Mouse (Mus musculus) embryonic facial prominence, embryonic 15.5 days (tissue): Measurements from ENCODE around the gene Smok3c. TPM values are rescaled to one million over a fixed set of nuclear protein-coding genes. Genes with fewer than 3 reads are reported as not detected.

Experiments used
- ATAC-seq: fragments of 200-750 bp; cut with Nextera tagmentation; 2 replicates; pipeline ENCODE4 v1.8.0; 2017; ENCODE audit warnings: low read depth, moderate TSS enrichment; ENCODE audit not compliant: insufficient number of reproducible peaks, low FRiP score, low TSS enrichment
- H3K27ac ChIP-seq: fragments of 300-500 bp; sonication (generic); replicated peaks from 2 replicates; pipeline ENCODE4 v1.5.1; 2015; ENCODE audit warnings: mild to moderate bottlenecking, inconsistent platforms
- H3K27me3 ChIP-seq: fragments of 300-500 bp; sonication (generic); 2 replicates; pipeline ENCODE4 v1.6.1; 2015; ENCODE audit warnings: inconsistent platforms
- H3K36me3 ChIP-seq: fragments of 300-500 bp; sonication (generic); 2 replicates; pipeline ENCODE4 v1.6.1; 2015; ENCODE audit warnings: mild to moderate bottlenecking, inconsistent platforms
- H3K4me1 ChIP-seq: fragments of 300-500 bp; sonication (generic); 2 replicates; pipeline ENCODE4 v1.6.1; 2015; ENCODE audit warnings: inconsistent platforms
- H3K4me2 ChIP-seq: fragments of 300-500 bp; sonication (generic); replicated peaks from 2 replicates; pipeline ENCODE4 v1.6.1; 2015; ENCODE audit warnings: mild to moderate bottlenecking, inconsistent platforms
- H3K4me3 ChIP-seq: fragments of 300-500 bp; sonication (generic); replicated peaks from 2 replicates; pipeline ENCODE4 v1.5.1; 2015; ENCODE audit warnings: mild to moderate bottlenecking, inconsistent platforms
- H3K9ac ChIP-seq: fragments of 300-500 bp; sonication (generic); 2 replicates; pipeline ENCODE4 v1.6.1; 2015; ENCODE audit warnings: inconsistent platforms
- H3K9me3 ChIP-seq: fragments of 300-500 bp; sonication (generic); replicated peaks from 2 replicates; pipeline ENCODE4 v1.6.1; 2016; ENCODE audit warnings: inconsistent platforms
- WGBS: fragments of 180-500 bp; shearing (Covaris S2); methylation state at CpG from one replicate; pipeline ENCODE4 v1.1.7; 2015; 5-methylcytosine and 5-hydroxymethylcytosine counted together
- polyA plus RNA-seq: library from polyadenylated mRNA; unstranded; fragments of >200 nt; fragmentation: Nextera tagmentation; extraction: Ambion mirVana; gene quantifications from 2 replicates; pipeline ENCODE4 v1.2.1, GENCODE M21; 2015

Gene Smok3c
- polyA plus RNA-seq, 1 experiment from 2014 or later: not detected

DNA sequence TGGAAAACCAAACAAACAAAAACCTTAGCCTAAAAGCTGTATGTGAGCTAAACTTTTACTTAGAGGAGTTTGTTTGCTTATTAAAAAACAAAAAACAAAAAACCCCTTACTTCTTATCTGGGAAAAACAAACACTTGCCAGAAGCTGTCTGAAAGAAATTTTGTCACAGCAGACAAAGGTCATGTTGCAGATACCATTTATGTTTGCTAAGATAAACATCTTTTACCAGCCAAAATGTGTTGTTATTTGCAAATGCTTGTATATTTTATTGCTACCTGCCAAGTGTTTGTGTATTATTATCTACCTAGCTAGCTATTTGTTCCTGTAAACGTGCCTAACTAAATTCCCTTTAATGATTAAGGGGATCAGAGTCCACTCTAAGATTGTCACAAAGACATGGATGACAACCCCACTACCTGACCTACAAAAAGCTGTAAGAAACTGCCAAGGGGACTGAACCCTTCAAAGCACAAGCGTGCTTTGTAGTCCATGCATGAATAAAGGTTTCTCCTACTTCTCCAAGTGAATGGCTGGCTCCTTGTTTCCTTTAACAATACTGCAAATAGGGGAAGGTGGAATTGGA, 30.4 kb downstream of the Smok3c start:
- Histone ChIP-seq H3K27me3 (no peaks in the 10 kb centered on the region; the same call in 1 of the 2 replicates), H3K4me3 (no peak overlapping the region), H3K9ac (no peak overlapping the region), H3K4me2 (no peak overlapping the region), H3K9me3 (no peaks in the 10 kb centered on the region), H3K27ac (no peak overlapping the region), H3K36me3 (peaks cover 4% of the 10 kb centered on the region; the same call in 1 of the 2 replicates), H3K4me1 (peaks cover 8% of the 10 kb centered on the region; the same call in 1 of the 2 replicates)
- 70% methylated on average over 2 of the region's 2 CpGs for whole genome bisulfite sequencing
- no peak for ATAC-seq

DNA sequence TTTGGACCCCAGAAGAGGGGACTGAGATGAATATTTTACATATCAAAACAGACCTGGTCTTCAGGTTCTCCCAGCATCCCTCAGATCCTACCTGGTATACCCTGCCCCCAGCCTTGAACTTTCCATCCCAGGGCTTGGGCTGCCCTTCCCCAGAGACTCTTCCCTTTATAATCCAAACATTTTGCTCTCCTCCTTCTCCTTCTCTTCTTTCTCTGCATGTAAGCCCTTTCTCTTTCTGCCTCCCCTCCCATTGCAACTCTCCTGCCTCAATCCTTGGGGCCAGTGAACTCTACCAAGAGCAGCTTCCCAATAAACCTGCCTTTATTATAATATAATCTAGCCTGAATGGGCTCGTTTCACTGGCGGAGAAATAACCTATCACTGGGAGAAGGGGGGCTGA, 30.9 kb downstream of the Smok3c start:
- no peak for ATAC-seq
- Histone ChIP-seq H3K27ac (no peak overlapping the region), H3K9ac (no peak overlapping the region), H3K36me3 (peaks cover 4% of the 10 kb centered on the region; the same call in 1 of the 2 replicates), H3K27me3 (no peaks in the 10 kb centered on the region; the same call in 1 of the 2 replicates), H3K9me3 (no peaks in the 10 kb centered on the region), H3K4me1 (peaks cover 8% of the 10 kb centered on the region; the same call in 1 of the 2 replicates), H3K4me3 (no peak overlapping the region), H3K4me2 (no peak overlapping the region)
- 93% methylated on average over 2 of the region's 2 CpGs for WGBS

DNA sequence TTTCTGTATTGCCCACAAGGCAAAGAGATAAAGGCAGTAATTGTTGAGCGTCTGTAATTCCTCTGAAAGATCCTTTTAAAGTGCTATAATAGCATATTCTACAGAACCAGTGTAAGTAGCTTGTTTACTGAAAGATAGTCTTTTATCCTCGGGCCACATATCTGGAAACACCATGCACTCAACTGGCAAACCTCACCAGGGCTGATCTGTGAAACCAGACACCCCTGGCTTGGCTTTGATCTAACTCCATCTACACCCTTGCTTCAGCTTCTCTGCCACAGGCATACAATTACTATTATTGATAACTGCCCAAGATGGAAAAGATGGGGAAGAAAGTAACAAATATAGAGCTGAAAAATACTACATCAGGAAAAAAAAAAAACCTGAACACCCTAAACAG, 31.5 kb downstream of the Smok3c start:
- H3K9ac ChIP-seq: no peak overlapping the region

DNA sequence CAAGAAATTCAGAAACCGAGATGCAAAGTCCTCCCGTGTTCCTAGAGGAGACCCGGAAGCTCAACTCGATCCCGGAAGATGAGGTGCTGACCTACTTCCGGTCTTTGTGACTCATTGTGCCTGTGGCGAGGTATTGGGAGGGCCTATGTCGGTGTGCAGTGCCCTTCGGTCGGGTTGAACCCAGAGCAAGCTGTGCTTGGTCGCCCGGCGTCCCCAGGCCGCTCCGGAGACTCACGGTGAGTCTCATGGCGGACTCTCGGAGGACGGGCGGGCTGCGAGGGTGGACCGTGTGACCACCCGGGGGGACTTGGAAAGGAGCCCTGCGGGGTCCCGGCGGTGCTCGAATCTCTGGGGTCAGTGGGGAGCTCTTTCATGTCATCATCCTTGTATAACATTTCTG, 32.0 kb downstream of the Smok3c start, which contains the start of gene Zkscan1:
Gene Zkscan1 (plus strand): TSS at position 89 of the 400 bp plus-strand sequence.
- Histone ChIP-seq H3K4me3 (peak within 1 kb of the TSS; percentile 99), H3K9ac (peak within 1 kb of the TSS; percentile 98), H3K27me3 (no peaks in the 10 kb centered on the region; the same call in 1 of the 2 replicates), H3K36me3 (peaks cover 4% of the 10 kb centered on the region; the same call in 1 of the 2 replicates), H3K27ac (peak within 1 kb of the TSS; percentile 81), H3K4me1 (peaks cover 8% of the 10 kb centered on the region; the same call in 1 of the 2 replicates), H3K9me3 (no peaks in the 10 kb centered on the region), H3K4me2 (peak within 1 kb of the TSS; percentile 59)
- peak; percentile 90 for ATAC-seq
- WGBS: under 1% methylated on average over 27 of the region's 27 CpGs

More for the DNA sequence above, 31.5 kb downstream of the Smok3c start:
- Histone ChIP-seq H3K27ac (no peak overlapping the region), H3K9me3 (no peaks in the 10 kb centered on the region), H3K36me3 (peaks cover 4% of the 10 kb centered on the region; the same call in 1 of the 2 replicates), H3K27me3 (no peaks in the 10 kb centered on the region; the same call in 1 of the 2 replicates), H3K4me1 (peaks cover 8% of the 10 kb centered on the region; the same call in 1 of the 2 replicates), H3K4me2 (peak overlapping the region; percentile 37), H3K4me3 (peak overlapping the region; percentile 99)
- WGBS: 56% methylated on average over 2 of the region's 2 CpGs
- no peak for ATAC-seq

DNA sequence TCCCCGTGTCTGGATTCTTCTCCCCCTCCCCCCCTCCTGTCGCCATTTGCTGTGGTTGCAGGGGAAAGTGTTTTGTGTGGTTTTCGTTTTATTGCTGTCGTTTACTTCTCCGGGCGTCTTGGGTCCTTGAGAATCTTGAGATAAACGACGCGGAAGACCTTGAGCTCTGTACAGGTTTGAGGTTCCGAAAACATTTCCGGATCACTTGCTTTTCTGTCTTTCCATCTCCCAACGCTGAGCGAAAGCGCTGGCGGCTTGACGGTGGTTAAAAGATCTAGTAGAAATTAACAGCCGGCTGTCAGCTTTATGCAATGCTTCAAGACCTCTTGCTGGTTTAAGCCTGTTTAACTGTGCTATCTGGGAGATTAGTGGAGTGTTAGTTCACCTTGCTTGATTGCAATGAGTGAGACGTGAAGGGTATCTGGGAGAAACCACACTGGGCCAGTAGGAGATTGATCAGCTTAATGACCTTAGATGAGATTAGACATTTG, 32.5 kb downstream of the Smok3c start:
- Histone ChIP-seq H3K4me1 (peaks cover 8% of the 10 kb centered on the region; the same call in 1 of the 2 replicates), H3K27ac (peak overlapping the region; percentile 81), H3K9ac (peak overlapping the region; percentile 98), H3K4me2 (peak overlapping the region; percentile 59), H3K36me3 (peaks cover 4% of the 10 kb centered on the region; the same call in 1 of the 2 replicates), H3K27me3 (no peaks in the 10 kb centered on the region; the same call in 1 of the 2 replicates), H3K9me3 (no peaks in the 10 kb centered on the region), H3K4me3 (peak overlapping the region; percentile 99)
- under 1% methylated on average over 18 of the region's 18 CpGs for WGBS
- no peak for ATAC-seq

DNA sequence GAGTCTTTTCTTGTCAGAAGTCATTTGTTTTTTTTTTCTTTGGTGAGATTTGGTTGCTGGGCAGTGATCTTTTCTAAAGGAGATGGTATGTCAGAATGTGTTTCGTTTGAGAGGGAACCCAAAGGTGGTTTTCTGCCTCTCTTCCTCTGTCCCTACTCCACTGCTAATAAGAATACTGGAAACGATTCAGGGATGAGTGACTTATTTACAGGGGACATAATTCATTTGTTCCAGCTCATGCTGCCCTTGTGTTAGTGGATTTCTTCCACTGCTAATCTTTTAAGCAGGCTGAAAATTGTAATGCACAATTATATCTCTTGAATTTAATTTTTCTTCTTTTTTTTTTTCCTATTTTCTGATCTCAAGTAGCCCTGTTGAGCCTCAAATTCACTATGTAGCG, 33.8 kb downstream of the Smok3c start:
- Histone ChIP-seq H3K4me2 (no peak overlapping the region), H3K4me3 (no peak overlapping the region)
- 81% methylated on average over 3 of the region's 3 CpGs for WGBS

DNA sequence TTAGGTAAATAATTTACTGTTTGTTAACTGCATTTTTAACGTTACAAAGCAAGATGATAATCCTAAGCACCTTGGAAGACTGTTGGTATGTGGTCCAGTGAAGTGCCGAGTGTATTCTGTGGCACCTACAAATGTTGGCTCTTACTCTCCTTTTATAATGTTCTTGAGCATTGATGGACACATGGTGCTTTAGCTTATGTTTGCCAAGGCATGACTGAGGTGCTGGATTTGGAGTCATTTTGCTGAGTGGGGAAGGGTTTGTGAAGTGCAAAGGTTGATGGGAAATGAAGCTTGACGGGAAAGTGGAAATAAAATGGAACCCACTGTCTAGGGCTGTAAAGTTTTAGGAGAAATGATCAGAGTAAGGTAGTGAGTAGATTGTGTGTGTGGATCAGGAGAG, 35.4 kb downstream of the Smok3c start:
- Histone ChIP-seq H3K27me3 (no peaks in the 10 kb centered on the region), H3K9ac (no peak overlapping the region), H3K4me3 (no peak overlapping the region), H3K9me3 (no peaks in the 10 kb centered on the region), H3K4me1 (peaks cover 8% of the 10 kb centered on the region; the same call in 1 of the 2 replicates), H3K4me2 (no peak overlapping the region), H3K27ac (no peak overlapping the region), H3K36me3 (peaks cover 10% of the 10 kb centered on the region)
- no peak for ATAC-seq
- 86% methylated on average over 3 of the region's 3 CpGs for WGBS

More for the DNA sequence above, 33.8 kb downstream of the Smok3c start:
- H3K9me3 ChIP-seq: no peaks in the 10 kb centered on the region
- peaks cover 8% of the 10 kb centered on the region; the same call in 1 of the 2 replicates for H3K4me1 ChIP-seq
- no peaks in the 10 kb centered on the region; the same call in 1 of the 2 replicates for H3K27me3 ChIP-seq
- H3K9ac ChIP-seq: no peak overlapping the region
- no peak for ATAC-seq
- peaks cover 4% of the 10 kb centered on the region; the same call in 1 of the 2 replicates for H3K36me3 ChIP-seq
- H3K27ac ChIP-seq: no peak overlapping the region

DNA sequence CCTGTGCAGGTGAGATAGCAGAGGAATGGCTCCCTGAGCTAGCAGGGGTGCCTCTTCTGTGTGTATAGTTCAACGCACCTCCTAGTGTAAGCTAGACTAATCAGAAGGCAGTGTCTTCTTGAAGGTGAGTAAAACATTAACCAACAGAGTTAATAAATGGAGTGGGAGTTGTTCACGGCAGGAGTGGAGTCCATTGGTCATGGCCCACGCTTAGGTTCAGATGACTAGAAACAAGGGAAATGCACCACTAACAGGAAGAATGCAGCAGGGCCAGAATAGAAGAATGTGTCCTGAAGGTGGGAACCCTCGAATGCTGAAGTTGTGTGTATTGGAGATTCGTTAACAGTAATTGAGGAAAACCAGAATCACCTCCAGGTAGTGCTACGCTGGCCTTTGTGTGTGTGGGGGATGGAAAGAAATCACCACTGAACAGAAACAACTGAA, 36.1 kb downstream of the Smok3c start:
- peaks cover 17% of the 10 kb centered on the region for H3K36me3 ChIP-seq
- H3K27ac ChIP-seq: no peak overlapping the region
- WGBS: 87% methylated on average over 6 of the region's 6 CpGs
- H3K4me2 ChIP-seq: no peak overlapping the region
- no peaks in the 10 kb centered on the region for H3K9me3 ChIP-seq
- no peak for ATAC-seq
- H3K9ac ChIP-seq: no peak overlapping the region
- no peaks in the 10 kb centered on the region for H3K27me3 ChIP-seq
- peaks cover 8% of the 10 kb centered on the region; the same call in 1 of the 2 replicates for H3K4me1 ChIP-seq
- H3K4me3 ChIP-seq: no peak overlapping the region

DNA sequence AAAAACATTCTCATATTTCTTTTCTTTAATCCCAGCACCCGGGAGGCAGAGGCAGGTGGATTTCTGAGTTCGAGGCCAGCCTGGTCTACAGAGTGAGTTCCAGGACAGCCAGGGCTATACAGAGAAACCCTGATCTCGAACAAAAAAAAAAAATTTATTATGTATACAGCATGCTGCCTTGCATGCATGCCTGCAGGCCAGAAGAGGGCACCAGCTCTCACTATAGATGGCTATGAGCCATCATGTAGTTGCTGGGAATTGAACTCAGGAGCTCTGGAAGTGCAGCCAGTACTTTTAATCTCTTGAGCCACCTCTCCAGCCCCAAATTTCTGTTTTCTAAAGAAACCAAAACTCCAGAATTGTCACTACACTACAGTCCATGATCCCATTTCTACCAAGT, 37.3 kb downstream of the Smok3c start:
- H3K4me2 ChIP-seq: no peak overlapping the region
- H3K4me3 ChIP-seq: no peak overlapping the region
- no peaks in the 10 kb centered on the region for H3K27me3 ChIP-seq
- no peak overlapping the region for H3K27ac ChIP-seq
- H3K9ac ChIP-seq: no peak overlapping the region
- 74% methylated on average over 3 of the region's 3 CpGs for WGBS
- no peak for ATAC-seq
- no peaks in the 10 kb centered on the region for H3K9me3 ChIP-seq
- H3K36me3 ChIP-seq: peaks cover 26% of the 10 kb centered on the region
- H3K4me1 ChIP-seq: peaks cover 8% of the 10 kb centered on the region; the same call in 1 of the 2 replicates

DNA sequence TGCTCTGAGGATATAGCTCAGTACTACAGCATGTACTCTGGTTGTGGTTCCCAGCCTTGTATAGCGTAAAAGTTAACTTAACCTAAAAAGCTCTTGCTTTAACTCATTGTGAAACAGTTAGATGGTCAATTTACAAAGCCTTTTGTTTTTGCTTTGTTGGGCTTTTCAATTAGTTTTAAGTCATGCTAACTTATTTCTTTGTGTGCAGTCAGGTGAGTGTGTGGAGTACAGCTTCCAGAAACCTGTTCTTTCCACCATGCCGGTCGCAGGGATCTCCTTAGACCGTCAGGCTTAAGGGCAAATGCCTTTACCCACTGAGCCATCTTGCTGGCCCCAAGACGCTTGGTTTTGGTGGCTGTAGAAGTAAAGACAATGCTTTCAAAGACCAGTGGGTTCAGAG, 37.7 kb downstream of the Smok3c start:
- no peak overlapping the region for H3K4me3 ChIP-seq
- WGBS: 94% methylated on average over 5 of the region's 5 CpGs

DNA sequence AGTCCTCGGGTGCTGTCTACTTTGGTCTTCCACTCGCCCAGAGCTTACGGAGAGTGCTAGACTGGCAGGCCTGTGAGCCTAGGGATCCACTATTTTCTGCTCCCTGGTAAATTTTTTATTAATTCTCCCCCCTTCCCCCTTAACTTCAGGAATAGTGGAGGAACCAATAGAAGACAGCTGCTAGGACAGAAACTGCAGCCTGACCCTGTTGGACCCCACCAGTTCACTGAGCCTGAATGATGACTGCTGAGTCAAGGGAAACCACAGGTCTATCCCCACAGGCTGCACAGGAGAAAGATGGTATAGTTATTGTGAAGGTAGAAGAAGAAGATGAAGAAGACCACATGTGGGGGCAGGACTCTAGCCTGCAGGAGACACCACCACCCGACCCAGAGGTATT, 39.8 kb downstream of the Smok3c start:
- no peaks in the 10 kb centered on the region for H3K9me3 ChIP-seq
- H3K4me2 ChIP-seq: no peak overlapping the region
- no peaks in the 10 kb centered on the region for H3K4me1 ChIP-seq
- no peak overlapping the region for H3K9ac ChIP-seq
- WGBS: 95% methylated on average over 4 of the region's 4 CpGs
- H3K27ac ChIP-seq: no peak overlapping the region
- H3K4me3 ChIP-seq: no peak overlapping the region
- no peaks in the 10 kb centered on the region for H3K27me3 ChIP-seq
- ATAC-seq: no peak
- H3K36me3 ChIP-seq: peaks cover 49% of the 10 kb centered on the region

More for the DNA sequence above, 37.7 kb downstream of the Smok3c start:
- H3K36me3 ChIP-seq: peaks cover 28% of the 10 kb centered on the region
- H3K9me3 ChIP-seq: no peaks in the 10 kb centered on the region
- no peak overlapping the region for H3K4me2 ChIP-seq
- H3K4me1 ChIP-seq: peaks cover 8% of the 10 kb centered on the region; the same call in 1 of the 2 replicates
- H3K27ac ChIP-seq: no peak overlapping the region
- H3K9ac ChIP-seq: no peak overlapping the region
- ATAC-seq: no peak
- H3K27me3 ChIP-seq: no peaks in the 10 kb centered on the region
